Mouse (Mus musculus) ovary, adult 2 months (tissue): ENCODE data around the gene Lingo1. TPM values are rescaled to one million over a fixed set of nuclear protein-coding genes. Genes with fewer than 3 reads are reported as not detected.

Experiments used
- polyA plus RNA-seq: library from polyadenylated mRNA; depleted of rRNA; stranded (reverse); fragments of >200 nt; gene quantifications from 2 replicates; pipeline ENCODE4 v1.2.3, GENCODE M21; 2012; rRNA removed

Gene Lingo1
- polyA plus RNA-seq, result 4.3 and 4.7 TPM in 2 replicates

GRCm38 (mm10) chr9:56795721-56796655, at the start of gene Lingo1:
Lingo1 (minus strand) TSS chr9:56796468.

Other genes with a start within 250 kb of the Lingo1 start
- gene Odf3l1, start 68.2 kb upstream of the Lingo1 start, polyA plus RNA-seq, result 1.9 and 2.2 TPM in 2 replicates
- gene Cspg4, start 68.6 kb upstream of the Lingo1 start, polyA plus RNA-seq, result 22.0 and 24.5 TPM in 2 replicates
- 19.8 and 22.8 TPM in 2 replicates for gene Snx33, start 131.9 kb upstream of the Lingo1 start, polyA plus RNA-seq
- 465 and 661 TPM in 2 replicates for gene Imp3, start 141.0 kb upstream of the Lingo1 start, polyA plus RNA-seq
- gene Snupn, start 154.4 kb upstream of the Lingo1 start, polyA plus RNA-seq, result 4.2 and 5.4 TPM in 2 replicates
- 34.9 and 76.3 TPM in 2 replicates for gene Ptpn9, start 198.5 kb upstream of the Lingo1 start, polyA plus RNA-seq